Mouse (Mus musculus) E14TG2a.4 (cell line): ENCODE results near the gene Myoc.

Source experiments
- H3K27me3 ChIP-seq: 2 replicates; pipeline ENCODE4 v1.6.1; 2014; ENCODE audit warnings: low read length, control low read depth; ENCODE audit not compliant: insufficient read depth
- H3K36me3 ChIP-seq: 2 replicates; pipeline ENCODE4 v1.6.1; 2014; ENCODE audit warnings: low read length, control low read depth; ENCODE audit not compliant: insufficient read depth
- H3K4me1 ChIP-seq: replicated peaks from 2 replicates; pipeline ENCODE4 v1.6.1; 2014; ENCODE audit warnings: low read depth, low read length, control low read depth
- H3K4me3 ChIP-seq: replicated peaks from 2 replicates; pipeline ENCODE4 v1.5.1; 2014; ENCODE audit warnings: mild to moderate bottlenecking, low read length
- H3K9me3 ChIP-seq: 2 replicates; pipeline ENCODE4 v1.6.1; 2014; ENCODE audit warnings: low read length, control low read depth
- CTCF ChIP-seq: conservative IDR thresholded peaks from 2 replicates; pipeline ENCODE4 v1.5.1; 2014; ENCODE audit warnings: low read length
- NANOG ChIP-seq: IDR thresholded peaks from 2 replicates; pipeline ENCODE4 v1.6.1; 2014; ENCODE audit warnings: borderline replicate concordance, low read length, mixed read lengths
- POU5F1 ChIP-seq: IDR thresholded peaks from 2 replicates; pipeline ENCODE4 v1.6.1; 2014; ENCODE audit warnings: low read length, borderline replicate concordance

Gene Myoc

GRCm38 (mm10) chr1:162639051-162639750 is at the start of gene Myoc:
Myoc (plus strand) TSS chr1:162639155.
- Histone ChIP-seq H3K36me3 (no peaks in the 10 kb centered on the region), H3K27me3 (no peaks in the 10 kb centered on the region; the same call in 1 of the 2 replicates), H3K4me1 (no peaks in the 10 kb centered on the region), H3K9me3 (no peaks in the 10 kb centered on the region), H3K4me3 (no peak within 1 kb of the TSS)
- no peak for TF ChIP-seq POU5F1
- TF ChIP-seq CTCF: no peak
- TF ChIP-seq NANOG: no peak

GRCm38 (mm10) chr1:162589443-162589842 is 49.5 kb upstream of the Myoc start:
- no peak overlapping the region for H3K4me3 ChIP-seq
- no peaks in the 10 kb centered on the region for H3K36me3 ChIP-seq
- no peaks in the 10 kb centered on the region for H3K9me3 ChIP-seq
- H3K4me1 ChIP-seq: peaks cover 7% of the 10 kb centered on the region
- no peak for TF ChIP-seq CTCF
- TF ChIP-seq NANOG: no peak
- TF ChIP-seq POU5F1: no peak
- H3K27me3 ChIP-seq: no peaks in the 10 kb centered on the region

- no peak overlapping the region for H3K4me3 ChIP-seq
- H3K36me3 ChIP-seq: no peaks in the 10 kb centered on the region
- no peaks in the 10 kb centered on the region for H3K9me3 ChIP-seq
- TF ChIP-seq NANOG (no peak), POU5F1 (no peak), CTCF (no peak)
- peaks cover 7% of the 10 kb centered on the region for H3K4me1 ChIP-seq
- H3K27me3 ChIP-seq: no peaks in the 10 kb centered on the region
Observed at GRCm38 (mm10) chr1:162590415-162590997, 48.4 kb upstream of the Myoc start.

GRCm38 (mm10) chr1:162597379-162598102 is 41.4 kb upstream of the Myoc start:
- peaks cover 11% of the 10 kb centered on the region; the same call in 1 of the 2 replicates for H3K36me3 ChIP-seq
- no peak overlapping the region for H3K4me3 ChIP-seq
- H3K4me1 ChIP-seq: peaks cover 4% of the 10 kb centered on the region; the same call in 1 of the 2 replicates
- H3K9me3 ChIP-seq: no peaks in the 10 kb centered on the region
- TF ChIP-seq NANOG: no peak
- TF ChIP-seq CTCF: no peak
- no peak for TF ChIP-seq POU5F1
- no peaks in the 10 kb centered on the region for H3K27me3 ChIP-seq

GRCm38 (mm10) chr1:162599617-162600016 is 39.3 kb upstream of the Myoc start:
- H3K27me3 ChIP-seq: no peaks in the 10 kb centered on the region
- TF ChIP-seq POU5F1 (no peak), NANOG (no peak), CTCF (no peak)
- no peaks in the 10 kb centered on the region for H3K9me3 ChIP-seq
- H3K4me1 ChIP-seq: peaks cover 4% of the 10 kb centered on the region; the same call in 1 of the 2 replicates
- peaks cover 11% of the 10 kb centered on the region; the same call in 1 of the 2 replicates for H3K36me3 ChIP-seq
- no peak overlapping the region for H3K4me3 ChIP-seq

GRCm38 (mm10) chr1:162601288-162601687 is 37.7 kb upstream of the Myoc start:
- no peak overlapping the region for H3K4me3 ChIP-seq
- no peaks in the 10 kb centered on the region for H3K9me3 ChIP-seq
- no peaks in the 10 kb centered on the region for H3K27me3 ChIP-seq
- peaks cover 11% of the 10 kb centered on the region; the same call in 1 of the 2 replicates for H3K36me3 ChIP-seq
- peaks cover 4% of the 10 kb centered on the region; the same call in 1 of the 2 replicates for H3K4me1 ChIP-seq
- TF ChIP-seq NANOG: no peak
- no peak for TF ChIP-seq CTCF
- no peak for TF ChIP-seq POU5F1

- H3K27me3 ChIP-seq: peaks cover 2% of the 10 kb centered on the region; the same call in 1 of the 2 replicates
- H3K9me3 ChIP-seq: no peaks in the 10 kb centered on the region
- TF ChIP-seq POU5F1 (no peak), CTCF (no peak), NANOG (no peak)
- H3K4me1 ChIP-seq: 0 out of 2 replicates have a peak, but pooled peaks cover 5% of the 10 kb centered on the region
- H3K4me3 ChIP-seq: no peak overlapping the region
- H3K36me3 ChIP-seq: no peaks in the 10 kb centered on the region
Observed at GRCm38 (mm10) chr1:162608127-162608526, 30.8 kb upstream of the Myoc start.

- Histone ChIP-seq H3K27me3 (peaks cover 2% of the 10 kb centered on the region; the same call in 1 of the 2 replicates), H3K36me3 (no peaks in the 10 kb centered on the region), H3K4me3 (no peak overlapping the region), H3K9me3 (peaks cover 11% of the 10 kb centered on the region), H3K4me1 (0 out of 2 replicates have a peak, but pooled peaks cover 5% of the 10 kb centered on the region)
- TF ChIP-seq CTCF (no peak), NANOG (no peak), POU5F1 (no peak)
Observed at GRCm38 (mm10) chr1:162609633-162610250, 29.2 kb upstream of the Myoc start.
